Mouse (Mus musculus) urinary bladder, postnatal 14 days (tissue): ENCODE data around the gene Pcgf6.
"Not testable (repeated sequence)": the region's sequence is repeated elsewhere in the genome, so short reads cannot be mapped to it uniquely, and the experiment has no call there.

Experiments used
- DNase-seq: peaks from one replicate; pipeline ENCODE4 v3.0.0; 2021; ENCODE audit warnings: low spot score

Gene Pcgf6

GRCm38 (mm10) chr19:47026513-47026912 lies 24.2 kb downstream of the Pcgf6 start:
- DNase-seq, result no peak

- DNase-seq, result peak; percentile 7
These were observed 25.8 kb downstream of the Pcgf6 start for GRCm38 (mm10) chr19:47024954-47025353.

- no peak for DNase-seq
These were observed 27.2 kb downstream of the Pcgf6 start for GRCm38 (mm10) chr19:47023546-47023945.

- DNase-seq, result no peak
These were observed 28.0 kb downstream of the Pcgf6 start for GRCm38 (mm10) chr19:47022709-47023108.

- no peak for DNase-seq
These were observed 31.4 kb downstream of the Pcgf6 start for GRCm38 (mm10) chr19:47019326-47019725.

- no peak for DNase-seq
These were observed 32.4 kb downstream of the Pcgf6 start for GRCm38 (mm10) chr19:47018330-47018729.

GRCm38 (mm10) chr19:47017831-47018230 lies 32.9 kb downstream of the Pcgf6 start:
- DNase-seq, result no peak

- DNase-seq, result peak; percentile 89
These were observed 34.2 kb downstream of the Pcgf6 start for GRCm38 (mm10) chr19:47016487-47016886.

GRCm38 (mm10) chr19:47015965-47016364 lies 34.7 kb downstream of the Pcgf6 start:
- no peak for DNase-seq

GRCm38 (mm10) chr19:47015396-47015795 lies 35.3 kb downstream of the Pcgf6 start:
- no peak for DNase-seq

GRCm38 (mm10) chr19:47014447-47015381 lies 36.0 kb downstream of the Pcgf6 start, which contains the start of the genes Ina and Nt5c2:
Gene Ina (plus strand): TSS chr19:47014698.
Gene Nt5c2 (minus strand): TSS chr19:47015153.
- DNase-seq, result peak; percentile 45

- no peak for DNase-seq
These were observed 36.6 kb downstream of the Pcgf6 start for GRCm38 (mm10) chr19:47014159-47014446.

- no peak for DNase-seq
These were observed 37.2 kb downstream of the Pcgf6 start for GRCm38 (mm10) chr19:47013340-47014158.

GRCm38 (mm10) chr19:47012521-47013130 lies 38.1 kb downstream of the Pcgf6 start:
- no peak for DNase-seq

GRCm38 (mm10) chr19:47009943-47010342 lies 40.8 kb downstream of the Pcgf6 start:
- no peak for DNase-seq

GRCm38 (mm10) chr19:47009420-47009819 lies 41.3 kb downstream of the Pcgf6 start:
- DNase-seq, result no peak

- DNase-seq, result peak; percentile 71
These were observed 44.4 kb downstream of the Pcgf6 start for GRCm38 (mm10) chr19:47006321-47006720.

- no peak for DNase-seq
These were observed 44.8 kb downstream of the Pcgf6 start for GRCm38 (mm10) chr19:47005873-47006272.

GRCm38 (mm10) chr19:47003742-47004511 lies 46.8 kb downstream of the Pcgf6 start:
- no peak for DNase-seq

GRCm38 (mm10) chr19:47000357-47000756 lies 50.3 kb downstream of the Pcgf6 start:
- not testable (repeated sequence) for DNase-seq

GRCm38 (mm10) chr19:46999753-47000152 lies 51.0 kb downstream of the Pcgf6 start:
- DNase-seq, result no peak

- no peak for DNase-seq
These were observed 51.8 kb downstream of the Pcgf6 start for GRCm38 (mm10) chr19:46998953-46999352.
